Mouse (Mus musculus): ENCODE data around the gene Fermt2.

Fermt2 gene

DNA sequence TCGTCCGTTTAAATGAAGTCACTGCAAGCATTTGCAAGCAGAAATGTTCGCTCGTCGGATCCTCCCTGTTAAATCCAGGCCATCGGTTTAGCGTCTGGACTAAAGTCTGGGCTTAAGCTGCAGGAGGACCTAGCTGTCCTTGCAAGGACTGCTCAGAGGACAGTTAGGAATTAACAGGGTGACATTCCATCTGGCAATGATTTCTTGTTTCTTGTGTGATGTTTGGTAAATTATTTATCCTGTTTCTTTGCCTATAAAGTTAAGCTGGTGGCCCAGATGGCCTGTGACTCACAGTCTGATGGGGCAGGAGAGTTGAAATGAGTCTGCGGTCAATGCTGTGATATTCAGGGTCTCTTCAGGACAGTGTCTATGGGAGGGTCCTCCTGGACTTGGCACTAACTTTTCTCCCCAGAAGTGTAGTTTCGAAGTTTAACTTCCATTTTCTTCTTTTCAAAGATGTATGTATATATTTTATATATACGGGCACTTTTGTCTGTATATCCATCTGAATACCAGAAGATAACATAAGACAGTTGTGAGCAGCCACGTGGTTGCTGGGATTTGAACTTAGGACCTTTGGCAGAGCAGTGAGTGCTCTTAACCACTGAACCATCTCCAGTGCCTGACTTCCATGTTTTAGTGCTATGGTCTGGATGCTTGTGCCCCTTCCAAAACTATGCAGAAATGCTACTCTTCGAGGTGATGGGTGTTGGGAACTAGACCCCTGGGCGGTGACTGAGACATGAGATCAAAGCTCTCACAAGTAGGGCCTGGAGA, 99.7 kb downstream of the Fermt2 start:
- no peak for DNase-seq

- peak; percentile 12 for DNase-seq
Observed at GRCm38 (mm10) chr14:45423220-45423619, 106.7 kb downstream of the Fermt2 start.

DNA sequence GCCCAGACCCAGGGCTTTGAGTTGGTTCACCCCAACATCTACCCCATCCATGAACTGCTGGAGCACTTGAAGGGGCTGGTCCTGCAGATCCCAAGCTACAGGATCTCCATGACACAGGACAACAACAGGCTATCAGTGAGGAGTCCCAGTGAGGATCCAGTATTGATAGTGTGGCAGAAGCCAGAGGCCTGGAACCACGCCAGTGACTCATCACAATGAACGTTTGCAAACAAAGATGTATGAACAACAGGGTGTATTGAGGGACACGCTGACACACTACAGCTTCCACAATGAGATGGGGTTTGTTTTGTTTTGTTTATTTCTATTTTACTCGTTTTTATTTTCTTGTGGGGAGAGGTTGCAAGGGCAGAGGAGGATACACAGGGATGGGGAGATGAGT, 107.5 kb downstream of the Fermt2 start:
- peak; percentile 84 for DNase-seq

GRCm38 (mm10) chr14:45419323-45419722, 110.6 kb downstream of the Fermt2 start:
- no peak for DNase-seq

DNA sequence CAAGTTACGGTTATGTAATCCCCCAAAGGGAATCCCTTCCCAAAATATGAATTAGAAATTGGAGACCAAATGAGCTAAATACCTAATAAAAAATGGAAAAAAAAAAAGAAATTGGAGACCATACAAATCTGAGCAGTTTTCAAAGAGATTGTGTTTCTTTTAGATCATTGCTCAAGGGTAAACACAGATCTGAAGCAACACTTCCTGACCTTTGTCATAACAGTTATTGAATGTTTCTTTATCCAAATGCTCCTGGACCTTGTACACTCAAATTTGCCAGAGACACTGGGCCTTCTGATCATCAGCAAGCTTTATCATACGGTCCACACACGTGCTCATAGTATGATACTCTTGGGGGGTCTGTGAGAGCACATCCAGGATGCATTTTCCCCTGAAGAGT, 111.4 kb downstream of the Fermt2 start:
- no peak for DNase-seq

DNA sequence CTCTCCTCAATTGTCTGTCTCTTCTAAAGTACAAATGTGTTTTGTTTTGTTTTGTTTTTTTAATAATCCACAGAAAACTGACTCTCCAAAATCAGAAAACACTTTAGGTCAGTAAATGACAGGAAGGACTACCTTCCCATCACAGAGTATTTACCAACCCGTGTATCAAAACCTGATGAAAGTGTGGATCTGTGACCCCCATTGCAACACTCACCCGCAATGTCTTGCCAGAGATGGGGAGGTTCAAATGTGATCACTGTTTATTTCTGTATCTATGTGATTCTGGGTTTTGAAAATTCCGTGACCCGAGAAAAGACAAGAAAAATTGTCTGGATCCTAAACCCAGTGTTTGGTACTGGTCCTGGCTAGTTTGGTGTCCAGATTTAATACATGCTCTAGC, 113.7 kb downstream of the Fermt2 start:
- no peak for DNase-seq
